Mouse (Mus musculus): Measurements from ENCODE around the gene Gm853. TPM values are rescaled to one million over a fixed set of nuclear protein-coding genes. Genes with fewer than 3 reads are reported as not detected.

Gene Gm853
- polyA plus RNA-seq, 1 experiment from 2014 or later: 0.11 TPM

DNA sequence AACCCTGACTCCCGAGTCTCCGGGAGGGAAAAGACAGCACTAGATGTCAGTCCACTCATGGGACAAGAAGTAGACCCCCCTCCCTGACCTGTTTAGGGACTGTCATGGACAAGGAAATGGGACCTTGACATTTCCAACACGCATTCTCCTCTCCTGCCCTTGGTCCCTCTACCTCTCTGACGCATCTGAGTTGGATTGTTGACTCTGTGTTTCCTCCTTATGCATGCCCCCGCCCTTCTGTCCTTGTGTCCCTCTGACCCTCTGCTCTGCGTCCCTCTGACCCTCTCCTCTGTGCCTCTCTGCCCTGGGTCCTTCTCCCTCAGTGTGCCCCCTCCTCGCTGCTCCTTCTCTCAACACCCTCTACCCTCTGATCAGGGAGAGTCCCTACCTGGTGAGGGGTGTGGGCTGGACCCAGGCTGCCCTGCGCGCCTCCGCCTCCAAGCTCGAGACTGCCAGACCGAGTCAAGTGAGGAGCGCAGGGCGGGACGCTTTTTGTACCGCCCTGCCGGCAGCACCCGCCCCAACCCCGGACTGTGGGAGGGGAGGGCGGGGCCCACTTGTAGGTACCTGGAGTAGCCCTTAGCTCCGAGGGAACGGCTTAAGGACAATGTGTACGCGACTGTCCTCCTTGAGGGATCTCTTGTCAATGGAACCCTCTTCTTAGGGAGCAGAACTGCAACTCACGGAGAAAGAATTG lies 47.7 kb downstream of the Gm853 start:
- no peak overlapping the region for H3K4me3 ChIP-seq (ENCODE audit: low read depth, low read length)
- H3K27ac ChIP-seq (ENCODE audit: low read depth, low read length): no peak overlapping the region
- H3K9me3 ChIP-seq (replicated peaks; ENCODE audit: control insufficient read depth, low read length): no peaks in the 10 kb centered on the region
- no peak for DNase-seq (ENCODE audit: low spot score)
- peak overlapping the region; percentile 16; the same call in 1 of the 2 replicates for H3K4me2 ChIP-seq (ENCODE audit: low read length)
- H3K27me3 ChIP-seq (replicated peaks; ENCODE audit: control insufficient read depth, insufficient read depth, low read length): peaks cover 3% of the 10 kb centered on the region; the same call in 1 of the 2 replicates
- no peak overlapping the region for H3K9ac ChIP-seq (ENCODE audit: low read length)
- H3K4me1 ChIP-seq (ENCODE audit: control insufficient read depth, insufficient read depth, low read length): peaks cover 9% of the 10 kb centered on the region
- no peak for ATAC-seq
- H3K36me3 ChIP-seq (ENCODE audit: control insufficient read depth, insufficient read depth, low read length): no peaks in the 10 kb centered on the region
- 7% methylated on average over 25 of the region's 25 CpGs for WGBS

- Histone ChIP-seq H3K27me3 (replicated peaks; ENCODE audit: control insufficient read depth, insufficient read depth, low read length) (peaks cover 3% of the 10 kb centered on the region; the same call in 1 of the 2 replicates), H3K4me2 (ENCODE audit: low read length) (no peak overlapping the region), H3K27ac (ENCODE audit: low read depth, low read length) (no peak overlapping the region), H3K4me3 (ENCODE audit: low read depth, low read length) (no peak overlapping the region), H3K4me1 (ENCODE audit: control insufficient read depth, insufficient read depth, low read length) (peaks cover 9% of the 10 kb centered on the region), H3K9me3 (replicated peaks; ENCODE audit: control insufficient read depth, low read length) (no peaks in the 10 kb centered on the region), H3K36me3 (ENCODE audit: control insufficient read depth, insufficient read depth, low read length) (no peaks in the 10 kb centered on the region), H3K9ac (ENCODE audit: low read length) (no peak overlapping the region)
- 52% methylated on average over 19 of the region's 19 CpGs for WGBS
- DNase-seq (ENCODE audit: low spot score) (no peak), ATAC-seq (no peak)
Measured at GRCm38 (mm10) chr4:130173911-130174311, 48.3 kb downstream of the Gm853 start.

GRCm38 (mm10) chr4:130173060-130173822 lies 49.0 kb downstream of the Gm853 start:
- Histone ChIP-seq H3K27ac (ENCODE audit: low read depth, low read length) (no peak overlapping the region), H3K4me1 (ENCODE audit: control insufficient read depth, insufficient read depth, low read length) (peaks cover 9% of the 10 kb centered on the region), H3K4me3 (ENCODE audit: low read depth, low read length) (no peak overlapping the region), H3K27me3 (replicated peaks; ENCODE audit: control insufficient read depth, insufficient read depth, low read length) (peaks cover 3% of the 10 kb centered on the region; the same call in 1 of the 2 replicates), H3K4me2 (ENCODE audit: low read length) (no peak overlapping the region), H3K36me3 (ENCODE audit: control insufficient read depth, insufficient read depth, low read length) (no peaks in the 10 kb centered on the region), H3K9me3 (replicated peaks; ENCODE audit: control insufficient read depth, low read length) (no peaks in the 10 kb centered on the region), H3K9ac (ENCODE audit: low read length) (no peak overlapping the region)
- DNase-seq (ENCODE audit: low spot score) (no peak), ATAC-seq (no peak)
- 72% methylated on average over 11 of the region's 11 CpGs for WGBS

GRCm38 (mm10) chr4:130171951-130172765 lies 50.0 kb downstream of the Gm853 start:
- ATAC-seq: no peak
- H3K4me2 ChIP-seq (ENCODE audit: low read length): no peak overlapping the region
- H3K9me3 ChIP-seq (replicated peaks; ENCODE audit: control insufficient read depth, low read length): no peaks in the 10 kb centered on the region
- H3K36me3 ChIP-seq (ENCODE audit: control insufficient read depth, insufficient read depth, low read length): no peaks in the 10 kb centered on the region
- no peak overlapping the region for H3K4me3 ChIP-seq (ENCODE audit: low read depth, low read length)
- DNase-seq (ENCODE audit: low spot score): no peak
- 81% methylated on average over 11 of the region's 11 CpGs for WGBS
- H3K27me3 ChIP-seq (replicated peaks; ENCODE audit: control insufficient read depth, insufficient read depth, low read length): peaks cover 3% of the 10 kb centered on the region; the same call in 1 of the 2 replicates
- H3K4me1 ChIP-seq (ENCODE audit: control insufficient read depth, insufficient read depth, low read length): peaks cover 9% of the 10 kb centered on the region
- no peak overlapping the region for H3K27ac ChIP-seq (ENCODE audit: low read depth, low read length)
- H3K9ac ChIP-seq (ENCODE audit: low read length): no peak overlapping the region

GRCm38 (mm10) chr4:130170362-130170761 lies 51.8 kb downstream of the Gm853 start:
- Histone ChIP-seq H3K9me3 (replicated peaks; ENCODE audit: control insufficient read depth, low read length) (no peaks in the 10 kb centered on the region), H3K4me3 (ENCODE audit: low read depth, low read length) (no peak overlapping the region), H3K4me1 (ENCODE audit: control insufficient read depth, insufficient read depth, low read length) (peaks cover 8% of the 10 kb centered on the region), H3K4me2 (ENCODE audit: low read length) (no peak overlapping the region), H3K27ac (ENCODE audit: low read depth, low read length) (no peak overlapping the region), H3K36me3 (ENCODE audit: control insufficient read depth, insufficient read depth, low read length) (no peaks in the 10 kb centered on the region), H3K27me3 (replicated peaks; ENCODE audit: control insufficient read depth, insufficient read depth, low read length) (0 out of 2 replicates have a peak, but pooled peaks cover 3% of the 10 kb centered on the region), H3K9ac (ENCODE audit: low read length) (no peak overlapping the region)
- DNase-seq (ENCODE audit: low spot score): no peak
- 79% methylated on average over 4 of the region's 4 CpGs for WGBS
- no peak for ATAC-seq

GRCm38 (mm10) chr4:130169411-130169971 lies 52.7 kb downstream of the Gm853 start:
- no peak overlapping the region for H3K9ac ChIP-seq (ENCODE audit: low read length)
- no peaks in the 10 kb centered on the region for H3K36me3 ChIP-seq (ENCODE audit: control insufficient read depth, insufficient read depth, low read length)
- H3K4me1 ChIP-seq (ENCODE audit: control insufficient read depth, insufficient read depth, low read length): no peaks in the 10 kb centered on the region
- ATAC-seq (no peak), DNase-seq (ENCODE audit: low spot score) (no peak)
- no peaks in the 10 kb centered on the region for H3K9me3 ChIP-seq (replicated peaks; ENCODE audit: control insufficient read depth, low read length)
- 0 out of 2 replicates have a peak, but pooled peaks cover 3% of the 10 kb centered on the region for H3K27me3 ChIP-seq (replicated peaks; ENCODE audit: control insufficient read depth, insufficient read depth, low read length)
- H3K4me3 ChIP-seq (ENCODE audit: low read depth, low read length): no peak overlapping the region
- WGBS: 87% methylated on average over 16 of the region's 16 CpGs
- H3K27ac ChIP-seq (ENCODE audit: low read depth, low read length): no peak overlapping the region
- H3K4me2 ChIP-seq (ENCODE audit: low read length): no peak overlapping the region

GRCm38 (mm10) chr4:130168280-130169183 lies 53.7 kb downstream of the Gm853 start:
- Histone ChIP-seq H3K27me3 (replicated peaks; ENCODE audit: control insufficient read depth, insufficient read depth, low read length) (peaks cover 3% of the 10 kb centered on the region; the same call in 1 of the 2 replicates), H3K9ac (ENCODE audit: low read length) (no peak overlapping the region)
- no peak for ATAC-seq

More at GRCm38 (mm10) chr4:130168280-130169183, 53.7 kb downstream of the Gm853 start:
- Histone ChIP-seq H3K27ac (ENCODE audit: low read depth, low read length) (no peak overlapping the region), H3K36me3 (ENCODE audit: control insufficient read depth, insufficient read depth, low read length) (no peaks in the 10 kb centered on the region), H3K9me3 (replicated peaks; ENCODE audit: control insufficient read depth, low read length) (no peaks in the 10 kb centered on the region), H3K4me3 (ENCODE audit: low read depth, low read length) (no peak overlapping the region), H3K4me2 (ENCODE audit: low read length) (no peak overlapping the region), H3K4me1 (ENCODE audit: control insufficient read depth, insufficient read depth, low read length) (peaks cover 2% of the 10 kb centered on the region; the same call in 1 of the 2 replicates)
- DNase-seq (ENCODE audit: low spot score): peak; percentile 49
- WGBS: 40% methylated on average over 16 of the region's 16 CpGs

Data from forebrain, embryonic 14.5 days (tissue).